Mouse (Mus musculus): ENCODE results near the gene Mis12. TPM values are rescaled to one million over a fixed set of nuclear protein-coding genes. Genes with fewer than 3 reads are reported as not detected.

The Mis12 gene
- 43.4 and 48.2 TPM in 2 replicates for polyA plus RNA-seq (2014; fragmentation: Nextera tagmentation; extraction: Ambion mirVana)

- H3K27me3 ChIP-seq (ENCODE audit: insufficient read depth, low read length): no peaks in the 10 kb centered on the region
- H3K4me3 ChIP-seq (ENCODE audit: low read depth, low read length): peak within 1 kb of the TSS; percentile 86
- peak; percentile 98 for DNase-seq
- H3K9me3 ChIP-seq (ENCODE audit: low read depth, low read length): no peaks in the 10 kb centered on the region
- ATAC-seq (ENCODE audit: insufficient read depth): peak; percentile 100
- H3K36me3 ChIP-seq (ENCODE audit: insufficient read depth): peaks cover 15% of the 10 kb centered on the region
- peaks cover 11% of the 10 kb centered on the region for H3K4me1 ChIP-seq (ENCODE audit: insufficient read depth)
- peak within 1 kb of the TSS; percentile 89 for H3K9ac ChIP-seq
- WGBS: under 1% methylated on average over 71 of the region's 71 CpGs
- H3K27ac ChIP-seq (ENCODE audit: low read depth): peak within 1 kb of the TSS; percentile 95
- no peak for TF ChIP-seq CTCF (IDR thresholded peaks at IDR 0.05; ENCODE audit: low read depth)
- peak within 1 kb of the TSS; percentile 88 for H3K4me2 ChIP-seq
Observed at GRCm38 (mm10) chr11:71019201-71020068, at the start of gene Mis12, which contains the start of gene Derl2. TSS of gene Mis12 (plus strand) at chr11:71019611. TSS of gene Derl2 (minus strand) at chr11:71019841.

GRCm38 (mm10) chr11:70969821-70970559 is 49.4 kb upstream of the Mis12 start, which contains the start of the genes Nup88 and Rpain:
TSS of gene Nup88 (minus strand) at chr11:70969973.
TSS of gene Rpain (plus strand) at chr11:70970213.
- H3K9ac ChIP-seq: peak within 1 kb of the TSS; percentile 74
- H3K4me3 ChIP-seq (ENCODE audit: low read depth, low read length): peak within 1 kb of the TSS; percentile 71
- H3K27me3 ChIP-seq (ENCODE audit: insufficient read depth, low read length): no peaks in the 10 kb centered on the region
- H3K36me3 ChIP-seq (ENCODE audit: insufficient read depth): peaks cover 48% of the 10 kb centered on the region
- H3K4me2 ChIP-seq: peak within 1 kb of the TSS; percentile 85
- WGBS: under 1% methylated on average over 43 of the region's 43 CpGs
- peaks cover 6% of the 10 kb centered on the region; the same call in 1 of the 2 replicates for H3K4me1 ChIP-seq (ENCODE audit: insufficient read depth)
- peak; percentile 97 for DNase-seq
- no peak for TF ChIP-seq CTCF (IDR thresholded peaks at IDR 0.05; ENCODE audit: low read depth)
- H3K27ac ChIP-seq (ENCODE audit: low read depth): peak within 1 kb of the TSS; percentile 83
- no peaks in the 10 kb centered on the region for H3K9me3 ChIP-seq (ENCODE audit: low read depth, low read length)
- peak; percentile 99 for ATAC-seq (ENCODE audit: insufficient read depth)

GRCm38 (mm10) chr11:70970560-70971540 is 48.6 kb upstream of the Mis12 start:
- peak; percentile 19 for ATAC-seq (ENCODE audit: insufficient read depth)
- H3K9me3 ChIP-seq (ENCODE audit: low read depth, low read length): no peaks in the 10 kb centered on the region
- peak; percentile 26 for DNase-seq
- TF ChIP-seq CTCF (IDR thresholded peaks at IDR 0.05; ENCODE audit: low read depth): no peak
- peak overlapping the region; percentile 60 for H3K9ac ChIP-seq
- H3K4me1 ChIP-seq (ENCODE audit: insufficient read depth): peaks cover 6% of the 10 kb centered on the region; the same call in 1 of the 2 replicates
- 13% methylated on average over 24 of the region's 24 CpGs for WGBS
- peaks cover 48% of the 10 kb centered on the region for H3K36me3 ChIP-seq (ENCODE audit: insufficient read depth)
- H3K4me2 ChIP-seq: peak overlapping the region; percentile 84
- H3K27me3 ChIP-seq (ENCODE audit: insufficient read depth, low read length): no peaks in the 10 kb centered on the region
- H3K27ac ChIP-seq (ENCODE audit: low read depth): peak overlapping the region; percentile 83
- H3K4me3 ChIP-seq (ENCODE audit: low read depth, low read length): peak overlapping the region; percentile 71

- DNase-seq (no peak), ATAC-seq (ENCODE audit: insufficient read depth) (no peak)
- TF ChIP-seq CTCF (IDR thresholded peaks at IDR 0.05; ENCODE audit: low read depth): no peak
- H3K27ac ChIP-seq (ENCODE audit: low read depth): no peak overlapping the region
- H3K4me2 ChIP-seq: no peak overlapping the region
- no peak overlapping the region for H3K4me3 ChIP-seq (ENCODE audit: low read depth, low read length)
- 55% methylated on average over 1 of the region's 1 CpGs for WGBS
- no peaks in the 10 kb centered on the region for H3K9me3 ChIP-seq (ENCODE audit: low read depth, low read length)
- peaks cover 6% of the 10 kb centered on the region; the same call in 1 of the 2 replicates for H3K4me1 ChIP-seq (ENCODE audit: insufficient read depth)
- no peak overlapping the region for H3K9ac ChIP-seq
- H3K27me3 ChIP-seq (ENCODE audit: insufficient read depth, low read length): no peaks in the 10 kb centered on the region
- peaks cover 54% of the 10 kb centered on the region for H3K36me3 ChIP-seq (ENCODE audit: insufficient read depth)
Observed at GRCm38 (mm10) chr11:70972586-70972985, 46.8 kb upstream of the Mis12 start.

GRCm38 (mm10) chr11:70973947-70974346 is 45.5 kb upstream of the Mis12 start:
- H3K27me3 ChIP-seq (ENCODE audit: insufficient read depth, low read length): no peaks in the 10 kb centered on the region
- TF ChIP-seq CTCF (IDR thresholded peaks at IDR 0.05; ENCODE audit: low read depth): peak; percentile 53
- no peak overlapping the region for H3K9ac ChIP-seq
- no peaks in the 10 kb centered on the region for H3K9me3 ChIP-seq (ENCODE audit: low read depth, low read length)
- peaks cover 3% of the 10 kb centered on the region; the same call in 1 of the 2 replicates for H3K4me1 ChIP-seq (ENCODE audit: insufficient read depth)
- DNase-seq: peak; percentile 21
- WGBS: 66% methylated on average over 4 of the region's 4 CpGs
- H3K4me3 ChIP-seq (ENCODE audit: low read depth, low read length): no peak overlapping the region
- H3K36me3 ChIP-seq (ENCODE audit: insufficient read depth): peaks cover 66% of the 10 kb centered on the region
- ATAC-seq (ENCODE audit: insufficient read depth): no peak
- no peak overlapping the region for H3K27ac ChIP-seq (ENCODE audit: low read depth)
- H3K4me2 ChIP-seq: no peak overlapping the region

GRCm38 (mm10) chr11:70975193-70975592 is 44.2 kb upstream of the Mis12 start:
- H3K27me3 ChIP-seq (ENCODE audit: insufficient read depth, low read length): no peaks in the 10 kb centered on the region
- H3K9ac ChIP-seq: no peak overlapping the region
- DNase-seq (no peak), ATAC-seq (ENCODE audit: insufficient read depth) (no peak)
- H3K4me3 ChIP-seq (ENCODE audit: low read depth, low read length): no peak overlapping the region
- H3K4me1 ChIP-seq (ENCODE audit: insufficient read depth): peaks cover 3% of the 10 kb centered on the region; the same call in 1 of the 2 replicates
- no peak for TF ChIP-seq CTCF (IDR thresholded peaks at IDR 0.05; ENCODE audit: low read depth)
- peaks cover 78% of the 10 kb centered on the region for H3K36me3 ChIP-seq (ENCODE audit: insufficient read depth)
- H3K9me3 ChIP-seq (ENCODE audit: low read depth, low read length): no peaks in the 10 kb centered on the region
- 65% methylated on average over 2 of the region's 2 CpGs for WGBS
- no peak overlapping the region for H3K4me2 ChIP-seq
- no peak overlapping the region for H3K27ac ChIP-seq (ENCODE audit: low read depth)

Measured in lung, embryonic 14.5 days (tissue).